Mouse (Mus musculus): Measurements from ENCODE around the gene Ggt7. TPM values are rescaled to one million over a fixed set of nuclear protein-coding genes. Genes with fewer than 3 reads are reported as not detected.
"Not testable (repeated sequence)": the region's sequence is repeated elsewhere in the genome, so short reads cannot be mapped to it uniquely, and the experiment has no call there.

Gene Ggt7
- polyA plus RNA-seq, 1 experiment: 264 TPM

GRCm38 (mm10) chr2:155473570-155474088 lies 44.4 kb downstream of the Ggt7 start, which contains the start of gene Ncoa6:
Gene Ncoa6, minus strand, starts transcription at chr2:155473894.
- Histone ChIP-seq H3K4me3 (ENCODE audit: insufficient read depth, low read length) (peak within 1 kb of the TSS; percentile 76), H3K4me1 (ENCODE audit: control insufficient read depth, insufficient read depth, low read length) (peaks cover 12% of the 10 kb centered on the region), H3K27ac (ENCODE audit: insufficient read depth, low read length) (peak within 1 kb of the TSS; percentile 96)
- TF ChIP-seq CTCF (IDR thresholded peaks at IDR 0.05; ENCODE audit: extremely low read depth, insufficient read depth, low read length) (no peak), POLR2A (IDR thresholded peaks at IDR 0.05; ENCODE audit: extremely low read depth, insufficient read depth, low read length) (peak; percentile 84)

- peak overlapping the region; percentile 76 for H3K4me3 ChIP-seq (ENCODE audit: insufficient read depth, low read length)
- peaks cover 12% of the 10 kb centered on the region for H3K4me1 ChIP-seq (ENCODE audit: control insufficient read depth, insufficient read depth, low read length)
- peak overlapping the region; percentile 96 for H3K27ac ChIP-seq (ENCODE audit: insufficient read depth, low read length)
- TF ChIP-seq POLR2A (IDR thresholded peaks at IDR 0.05; ENCODE audit: extremely low read depth, insufficient read depth, low read length): 0 out of 2 replicates have a peak, but pooled peaks have one; percentile 20
- TF ChIP-seq CTCF (IDR thresholded peaks at IDR 0.05; ENCODE audit: extremely low read depth, insufficient read depth, low read length): no peak
Measured at GRCm38 (mm10) chr2:155472671-155473569, 45.1 kb downstream of the Ggt7 start.

- Histone ChIP-seq H3K27ac (ENCODE audit: insufficient read depth, low read length) (no peak overlapping the region), H3K4me3 (ENCODE audit: insufficient read depth, low read length) (no peak overlapping the region), H3K4me1 (ENCODE audit: control insufficient read depth, insufficient read depth, low read length) (peaks cover 9% of the 10 kb centered on the region)
- TF ChIP-seq CTCF (IDR thresholded peaks at IDR 0.05; ENCODE audit: extremely low read depth, insufficient read depth, low read length): no peak
- no peak for TF ChIP-seq POLR2A (IDR thresholded peaks at IDR 0.05; ENCODE audit: extremely low read depth, insufficient read depth, low read length)
Measured at GRCm38 (mm10) chr2:155466861-155467260, 51.2 kb downstream of the Ggt7 start.

GRCm38 (mm10) chr2:155453591-155453990 lies 64.4 kb downstream of the Ggt7 start:
- H3K4me3 ChIP-seq (ENCODE audit: insufficient read depth, low read length): no peak overlapping the region
- 0 out of 2 replicates have a peak, but pooled peaks cover 2% of the 10 kb centered on the region for H3K4me1 ChIP-seq (ENCODE audit: control insufficient read depth, insufficient read depth, low read length)
- H3K27ac ChIP-seq (ENCODE audit: insufficient read depth, low read length): no peak overlapping the region
- no peak for TF ChIP-seq POLR2A (IDR thresholded peaks at IDR 0.05; ENCODE audit: extremely low read depth, insufficient read depth, low read length)
- no peak for TF ChIP-seq CTCF (IDR thresholded peaks at IDR 0.05; ENCODE audit: extremely low read depth, insufficient read depth, low read length)

GRCm38 (mm10) chr2:155451256-155451655 lies 66.8 kb downstream of the Ggt7 start:
- H3K4me1 ChIP-seq (ENCODE audit: control insufficient read depth, insufficient read depth, low read length): no peaks in the 10 kb centered on the region
- TF ChIP-seq POLR2A (IDR thresholded peaks at IDR 0.05; ENCODE audit: extremely low read depth, insufficient read depth, low read length) (no peak), CTCF (IDR thresholded peaks at IDR 0.05; ENCODE audit: extremely low read depth, insufficient read depth, low read length) (no peak)
- no peak overlapping the region for H3K4me3 ChIP-seq (ENCODE audit: insufficient read depth, low read length)

GRCm38 (mm10) chr2:155447906-155448305 lies 70.1 kb downstream of the Ggt7 start:
- H3K4me3 ChIP-seq (ENCODE audit: insufficient read depth, low read length); H3K4me1 ChIP-seq (ENCODE audit: control insufficient read depth, insufficient read depth, low read length); H3K27ac ChIP-seq (ENCODE audit: insufficient read depth, low read length): not testable (repeated sequence)

More at GRCm38 (mm10) chr2:155451256-155451655, 66.8 kb downstream of the Ggt7 start:
- no peak overlapping the region for H3K27ac ChIP-seq (ENCODE audit: insufficient read depth, low read length)

- Histone ChIP-seq H3K4me1 (ENCODE audit: control insufficient read depth, insufficient read depth, low read length) (no peaks in the 10 kb centered on the region), H3K4me3 (ENCODE audit: insufficient read depth, low read length) (no peak overlapping the region), H3K27ac (ENCODE audit: insufficient read depth, low read length) (no peak overlapping the region)
- TF ChIP-seq POLR2A (IDR thresholded peaks at IDR 0.05; ENCODE audit: extremely low read depth, insufficient read depth, low read length) (no peak), CTCF (IDR thresholded peaks at IDR 0.05; ENCODE audit: extremely low read depth, insufficient read depth, low read length) (no peak)
Measured at GRCm38 (mm10) chr2:155443446-155443845, 74.6 kb downstream of the Ggt7 start.

GRCm38 (mm10) chr2:155442916-155443315 lies 75.1 kb downstream of the Ggt7 start:
- no peaks in the 10 kb centered on the region for H3K4me1 ChIP-seq (ENCODE audit: control insufficient read depth, insufficient read depth, low read length)
- H3K4me3 ChIP-seq (ENCODE audit: insufficient read depth, low read length): no peak overlapping the region
- no peak overlapping the region for H3K27ac ChIP-seq (ENCODE audit: insufficient read depth, low read length)
- TF ChIP-seq CTCF (IDR thresholded peaks at IDR 0.05; ENCODE audit: extremely low read depth, insufficient read depth, low read length) (no peak), POLR2A (IDR thresholded peaks at IDR 0.05; ENCODE audit: extremely low read depth, insufficient read depth, low read length) (no peak)

Other genes starting within 250 kb of the Ggt7 start
- 419 and 446 TPM in 2 replicates for gene Map1lc3a, start 241.9 kb downstream of the Ggt7 start, polyA plus RNA-seq (2012; rRNA removed)
- 36.9 and 39.9 TPM in 2 replicates for gene Pigu, start 160.8 kb downstream of the Ggt7 start, polyA plus RNA-seq (2012; rRNA removed)
- gene Trp53inp2, start 137.2 kb downstream of the Ggt7 start, polyA plus RNA-seq (2012; rRNA removed): 151 and 170 TPM in 2 replicates
- gene Ncoa6, start 44.3 kb downstream of the Ggt7 start, polyA plus RNA-seq (2012; rRNA removed): 42.1 and 43.4 TPM in 2 replicates
- gene Acss2, start 289 bp downstream of the Ggt7 start, polyA plus RNA-seq (2012; rRNA removed): 77.3 and 77.7 TPM in 2 replicates
- gene Gss, start 74.6 kb upstream of the Ggt7 start, polyA plus RNA-seq (2012; rRNA removed): 17.2 and 18.4 TPM in 2 replicates
- gene Myh7b, start 93.0 kb upstream of the Ggt7 start, polyA plus RNA-seq (2012; rRNA removed): 10.5 and 13.8 TPM in 2 replicates
- gene Trpc4ap, start 174.1 kb upstream of the Ggt7 start, polyA plus RNA-seq (2012; rRNA removed): 158 and 163 TPM in 2 replicates
- gene Edem2, start 211.2 kb upstream of the Ggt7 start, polyA plus RNA-seq (2012; rRNA removed): 39.5 and 39.7 TPM in 2 replicates
- gene Gm17581, start 217.6 kb upstream of the Ggt7 start, polyA plus RNA-seq (2012; rRNA removed): not detected in 2 replicates
- gene Procr, start 232.9 kb upstream of the Ggt7 start, polyA plus RNA-seq (2012; rRNA removed): 0.95 and 1.1 TPM in 2 replicates

Data from cortical plate, adult 2 months (tissue).